ENCODE assay signal across 9 mouse cellular contexts in genomic region chr10:80684214-80684613, GRCm38 (mm10). TPM values are rescaled to one million over a fixed set of nuclear protein-coding genes. Genes with fewer than 3 reads are reported as not detected.
A peak's percentile ranks its signal among the peaks of the same experiment; 100 is the strongest.
DNase-seq lines count a peak whose midpoint lies in the region; ATAC-seq and TF ChIP-seq lines count a peak whose summit lies in the region.
"Had no signal": no experiment of that assay in that cellular context is flagged by ENCODE, and none has a peak within 500 bp of the region (broad histone marks: within the 10 kb centered on the region; RNA-seq: fewer than 3 reads in every experiment).

No protein-coding gene starts in this region.

- no peak overlapping the region for H3K4me2 ChIP-seq in hindbrain, postnatal 0 days (ENCODE audit: low read depth, low read length)
- no peak overlapping the region for H3K4me2 ChIP-seq in hindbrain, embryonic 14.5 days (replicated peaks)
- H3K4me2 ChIP-seq in heart, postnatal 0 days (ENCODE audit: low read depth, low read length), result no peak overlapping the region
- peak overlapping the region; percentile 71 for H3K4me2 ChIP-seq in liver, embryonic 14.5 days (ENCODE audit: low read depth)
- H3K4me2 ChIP-seq: embryonic facial prominence, embryonic 12.5 days had no signal

- no peak overlapping the region for H3K4me3 ChIP-seq in hindbrain, postnatal 0 days (ENCODE audit: low read length)
- no peak overlapping the region for H3K4me3 ChIP-seq in hindbrain, embryonic 14.5 days (replicated peaks; ENCODE audit: low read length)
- H3K4me3 ChIP-seq in E14TG2a.4 (replicated peaks; ENCODE audit: low read length), result no peak overlapping the region
- H3K4me3 ChIP-seq in bone marrow, adult 2 months (replicated peaks; ENCODE audit: control insufficient read depth, low read depth, low read length), result no peak overlapping the region
- no peak overlapping the region for H3K4me3 ChIP-seq in heart, postnatal 0 days (ENCODE audit: low read depth, low read length)
- no peak overlapping the region for H3K4me3 ChIP-seq in liver, embryonic 14.5 days (ENCODE audit: insufficient read depth in 1 of 2, low read depth in 2 of 2, low read length in 2 of 2)
- H3K4me3 ChIP-seq: embryonic facial prominence, embryonic 12.5 days had no signal

- no peak overlapping the region for H3K27ac ChIP-seq in hindbrain, postnatal 0 days
- H3K27ac ChIP-seq in hindbrain, embryonic 14.5 days, result no peak overlapping the region
- H3K27ac ChIP-seq in bone marrow, adult 2 months (ENCODE audit: control insufficient read depth, insufficient read depth, low read depth, low read length, poor library complexity), result peak overlapping the region; percentile 56; the same call in 1 of the 2 replicates
- H3K27ac ChIP-seq in heart, postnatal 0 days (ENCODE audit: low read depth), result no peak overlapping the region
- H3K27ac ChIP-seq in liver, embryonic 14.5 days, result peak overlapping the region; percentile 96
- H3K27ac ChIP-seq: embryonic facial prominence, embryonic 12.5 days had no signal

- no peak for ATAC-seq in hindbrain, postnatal 0 days
- no peak for ATAC-seq in hindbrain, embryonic 14.5 days (ENCODE audit: low FRiP score)
- ATAC-seq in heart, postnatal 0 days (ENCODE audit: insufficient read depth, low read depth), result no peak; the same call in 1 of the 2 replicates
- peak; percentile 67 for ATAC-seq in liver, embryonic 14.5 days (ENCODE audit: insufficient read depth)

- peak; percentile 79 for TF ChIP-seq CTCF in hindbrain, postnatal 0 days (IDR thresholded peaks at IDR 0.05; ENCODE audit: low read depth)
- peak; percentile 88 for TF ChIP-seq CTCF in E14TG2a.4 (conservative IDR thresholded peaks at IDR 0.05; ENCODE audit: low read length)
- TF ChIP-seq CTCF in bone marrow, adult 2 months (IDR thresholded peaks at IDR 0.05; ENCODE audit: control insufficient read depth, insufficient read depth, low read length), result peak; percentile 95
- peak; percentile 90 for TF ChIP-seq CTCF in heart, postnatal 0 days (IDR thresholded peaks at IDR 0.05; ENCODE audit: low read depth)
- peak; percentile 100 for TF ChIP-seq CTCF in liver, embryonic 14.5 days (IDR thresholded peaks at IDR 0.05; ENCODE audit: low read depth)

- no peaks in the 10 kb centered on the region for H3K9me3 ChIP-seq in hindbrain, postnatal 0 days (ENCODE audit: low read length)
- H3K9me3 ChIP-seq in hindbrain, embryonic 14.5 days (ENCODE audit: control insufficient read depth, low read length), result no peaks in the 10 kb centered on the region
- no peaks in the 10 kb centered on the region for H3K9me3 ChIP-seq in E14TG2a.4 (ENCODE audit: low read length)
- H3K9me3 ChIP-seq in heart, postnatal 0 days (replicated peaks; ENCODE audit: control insufficient read depth, low read length), result no peaks in the 10 kb centered on the region
- no peaks in the 10 kb centered on the region for H3K9me3 ChIP-seq in liver, embryonic 14.5 days (ENCODE audit: control insufficient read depth, low read length)
- H3K9me3 ChIP-seq: embryonic facial prominence, embryonic 12.5 days had no signal

- no peaks in the 10 kb centered on the region for H3K27me3 ChIP-seq in hindbrain, postnatal 0 days (ENCODE audit: insufficient read depth, low read length)
- no peaks in the 10 kb centered on the region for H3K27me3 ChIP-seq in hindbrain, embryonic 14.5 days (ENCODE audit: control insufficient read depth, insufficient read depth, low read length)
- no peaks in the 10 kb centered on the region for H3K27me3 ChIP-seq in E14TG2a.4 (ENCODE audit: insufficient read depth, low read length)
- H3K27me3 ChIP-seq in heart, postnatal 0 days (ENCODE audit: control insufficient read depth, insufficient read depth, low read length), result no peaks in the 10 kb centered on the region
- no peaks in the 10 kb centered on the region for H3K27me3 ChIP-seq in liver, embryonic 14.5 days (ENCODE audit: control insufficient read depth, insufficient read depth, low read length)
- H3K27me3 ChIP-seq: embryonic facial prominence, embryonic 12.5 days had no signal

- H3K36me3 ChIP-seq in hindbrain, postnatal 0 days (ENCODE audit: insufficient read depth, low read length), result peaks cover 21% of the 10 kb centered on the region
- peaks cover 55% of the 10 kb centered on the region for H3K36me3 ChIP-seq in hindbrain, embryonic 14.5 days (replicated peaks; ENCODE audit: control insufficient read depth, insufficient read depth)
- peaks cover 47% of the 10 kb centered on the region for H3K36me3 ChIP-seq in E14TG2a.4 (ENCODE audit: insufficient read depth, low read length)
- peaks cover 17% of the 10 kb centered on the region for H3K36me3 ChIP-seq in heart, postnatal 0 days (replicated peaks; ENCODE audit: control insufficient read depth, insufficient read depth, low read length)
- peaks cover 19% of the 10 kb centered on the region for H3K36me3 ChIP-seq in liver, embryonic 14.5 days (replicated peaks; ENCODE audit: control insufficient read depth, insufficient read depth, low read depth)

- H3K9ac ChIP-seq in hindbrain, postnatal 0 days (replicated peaks; ENCODE audit: low read length), result no peak overlapping the region
- no peak overlapping the region for H3K9ac ChIP-seq in hindbrain, embryonic 14.5 days
- H3K9ac ChIP-seq in heart, postnatal 0 days (replicated peaks; ENCODE audit: low read depth, low read length), result no peak overlapping the region
- peak overlapping the region; percentile 25 for H3K9ac ChIP-seq in liver, embryonic 14.5 days (replicated peaks)
- H3K9ac ChIP-seq: embryonic facial prominence, embryonic 12.5 days had no signal

- TF ChIP-seq EP300 in heart, postnatal 0 days (IDR thresholded peaks at IDR 0.05; ENCODE audit: low read depth), result no peak
- no peak for TF ChIP-seq EP300 in liver, embryonic 14.5 days (IDR thresholded peaks at IDR 0.05; ENCODE audit: low read depth)

- H3K4me1 ChIP-seq in hindbrain, postnatal 0 days (ENCODE audit: insufficient read depth, low read length), result 0 out of 2 replicates have a peak, but pooled peaks cover 2% of the 10 kb centered on the region
- no peaks in the 10 kb centered on the region; the same call in 1 of the 2 replicates for H3K4me1 ChIP-seq in hindbrain, embryonic 14.5 days (replicated peaks; ENCODE audit: control insufficient read depth, insufficient read depth, low read length)
- H3K4me1 ChIP-seq in E14TG2a.4 (replicated peaks; ENCODE audit: low read depth, low read length), result peaks cover 19% of the 10 kb centered on the region
- peaks cover 16% of the 10 kb centered on the region for H3K4me1 ChIP-seq in bone marrow, adult 2 months (ENCODE audit: control insufficient read depth, insufficient read depth, low read length)
- H3K4me1 ChIP-seq in heart, postnatal 0 days (ENCODE audit: control insufficient read depth, insufficient read depth), result peaks cover 11% of the 10 kb centered on the region
- peaks cover 33 to 36% of the 10 kb centered on the region in 2 experiments for H3K4me1 ChIP-seq in liver, embryonic 14.5 days (replicated peaks; ENCODE audit: control insufficient read depth in 2 of 2, insufficient read depth in 2 of 2, low read length in 1 of 2)
- H3K4me1 ChIP-seq: embryonic facial prominence, embryonic 12.5 days had no signal

- WGBS in hindbrain, postnatal 0 days, result 54% methylated on average over 6 of the region's 6 CpGs
- WGBS in hindbrain, embryonic 14.5 days, result 57% methylated on average over 6 of the region's 6 CpGs
- WGBS in bone marrow, adult 2 months, result 36% methylated on average over 6 of the region's 6 CpGs
- 56% methylated on average over 6 of the region's 6 CpGs for WGBS in heart, postnatal 0 days
- 48% methylated on average over 6 of the region's 6 CpGs for WGBS in liver, embryonic 14.5 days (ENCODE audit: insufficient replicate concordance)

- peak; percentile 44 for DNase-seq in hindbrain, postnatal 0 days (ENCODE audit: low spot score)
- DNase-seq in hindbrain, embryonic 14.5 days (ENCODE audit: low spot score), result no peak
- DNase-seq in heart, postnatal 0 days (ENCODE audit: low spot score), result peak; percentile 74
- peak; percentile 69 to 80 (median 71) for DNase-seq in liver, embryonic 14.5 days (ENCODE audit: low read depth in 3 of 3, low spot score in 3 of 3)
- peak; percentile 76 for DNase-seq in spleen, adult 12 weeks (ENCODE audit: low spot score)
- DNase-seq in layer of hippocampus, adult 9-11 months, result no peak

- no peak for TF ChIP-seq POLR2A in bone marrow, adult 2 months (IDR thresholded peaks at IDR 0.05; ENCODE audit: borderline replicate concordance, control insufficient read depth, low read depth, low read length)

RNA-seq across cellular contexts. Expression of gene Mknk2, which starts 6.3 kb away (rescaled TPM):
- 84.5 and 95.4 TPM in 2 replicates for total RNA-seq in hindbrain, postnatal 0 days (2014; rRNA removed)
- 38.2 and 40.5 TPM in 2 replicates for polyA plus RNA-seq in hindbrain, postnatal 0 days (2015; fragmentation: Nextera tagmentation; extraction: Ambion mirVana)
- polyA plus RNA-seq in hindbrain, embryonic 14.5 days (2014; fragmentation: Nextera tagmentation; extraction: Ambion mirVana), result 53.8 and 60.2 TPM in 2 replicates
- polyA plus RNA-seq in bone marrow, adult 2 months (2011; ENCODE audit: insufficient read depth, insufficient read length, low replicate concordance, missing spikeins), result 70.5 and 89.6 TPM in 2 replicates
- total RNA-seq in heart, postnatal 0 days (2014; rRNA removed; ENCODE audit: low replicate concordance), result 150 and 174 TPM in 2 replicates
- 76.9 and 78.3 TPM in 2 replicates for polyA plus RNA-seq in heart, postnatal 0 days (2015; fragmentation: Nextera tagmentation; extraction: Ambion mirVana)
- polyA plus RNA-seq in liver, embryonic 14.5 days (2012; rRNA removed), result 59.7 and 69.1 TPM in 2 replicates
- polyA plus RNA-seq in liver, embryonic 14.5 days (2014; fragmentation: Nextera tagmentation; extraction: Ambion mirVana), result 58.7 and 74.3 TPM in 2 replicates

RNA-seq across cellular contexts. Expression of gene Mob3a, which starts 17.6 kb away (rescaled TPM):
- total RNA-seq in hindbrain, postnatal 0 days (2014; rRNA removed), result 68.3 and 76.4 TPM in 2 replicates
- polyA plus RNA-seq in hindbrain, postnatal 0 days (2015; fragmentation: Nextera tagmentation; extraction: Ambion mirVana), result 37.2 and 38.8 TPM in 2 replicates
- polyA plus RNA-seq in hindbrain, embryonic 14.5 days (2014; fragmentation: Nextera tagmentation; extraction: Ambion mirVana), result 45.3 and 47.1 TPM in 2 replicates
- 16.3 and 45.8 TPM in 2 replicates for polyA plus RNA-seq in bone marrow, adult 2 months (2011; ENCODE audit: insufficient read depth, insufficient read length, low replicate concordance, missing spikeins)
- total RNA-seq in heart, postnatal 0 days (2014; rRNA removed; ENCODE audit: low replicate concordance), result 15.0 and 15.6 TPM in 2 replicates
- polyA plus RNA-seq in heart, postnatal 0 days (2015; fragmentation: Nextera tagmentation; extraction: Ambion mirVana), result 10.8 and 11.5 TPM in 2 replicates
- 13.0 and 15.8 TPM in 2 replicates for polyA plus RNA-seq in liver, embryonic 14.5 days (2012; rRNA removed)
- polyA plus RNA-seq in liver, embryonic 14.5 days (2014; fragmentation: Nextera tagmentation; extraction: Ambion mirVana), result 14.2 and 16.0 TPM in 2 replicates

RNA-seq across cellular contexts. Expression of gene Izumo4, which starts 17.8 kb away (rescaled TPM):
- total RNA-seq in hindbrain, postnatal 0 days (2014; rRNA removed), result 31.1 and 31.6 TPM in 2 replicates
- polyA plus RNA-seq in hindbrain, postnatal 0 days (2015; fragmentation: Nextera tagmentation; extraction: Ambion mirVana), result 46.7 and 52.2 TPM in 2 replicates
- polyA plus RNA-seq in hindbrain, embryonic 14.5 days (2014; fragmentation: Nextera tagmentation; extraction: Ambion mirVana), result 20.0 and 20.4 TPM in 2 replicates
- polyA plus RNA-seq in bone marrow, adult 2 months (2011; ENCODE audit: insufficient read depth, insufficient read length, low replicate concordance, missing spikeins), result 22.9 and 33.3 TPM in 2 replicates
- 6.6 and 6.9 TPM in 2 replicates for total RNA-seq in heart, postnatal 0 days (2014; rRNA removed; ENCODE audit: low replicate concordance)
- 3.6 and 7.3 TPM in 2 replicates for polyA plus RNA-seq in heart, postnatal 0 days (2015; fragmentation: Nextera tagmentation; extraction: Ambion mirVana)
- polyA plus RNA-seq in liver, embryonic 14.5 days (2012; rRNA removed), result 9.9 and 11.3 TPM in 2 replicates
- polyA plus RNA-seq in liver, embryonic 14.5 days (2014; fragmentation: Nextera tagmentation; extraction: Ambion mirVana), result 4.0 and 6.0 TPM in 2 replicates

RNA-seq across cellular contexts. Expression of gene Btbd2, which starts 27.3 kb away (rescaled TPM):
- 209 and 213 TPM in 2 replicates for total RNA-seq in hindbrain, postnatal 0 days (2014; rRNA removed)
- 81.9 and 82.8 TPM in 2 replicates for polyA plus RNA-seq in hindbrain, postnatal 0 days (2015; fragmentation: Nextera tagmentation; extraction: Ambion mirVana)
- polyA plus RNA-seq in hindbrain, embryonic 14.5 days (2014; fragmentation: Nextera tagmentation; extraction: Ambion mirVana), result 83.2 and 83.7 TPM in 2 replicates
- 7.0 and 22.1 TPM in 2 replicates for polyA plus RNA-seq in bone marrow, adult 2 months (2011; ENCODE audit: insufficient read depth, insufficient read length, low replicate concordance, missing spikeins)
- total RNA-seq in heart, postnatal 0 days (2014; rRNA removed; ENCODE audit: low replicate concordance), result 92.2 and 108 TPM in 2 replicates
- polyA plus RNA-seq in heart, postnatal 0 days (2015; fragmentation: Nextera tagmentation; extraction: Ambion mirVana), result 36.7 and 40.6 TPM in 2 replicates
- 8.2 and 11.3 TPM in 2 replicates for polyA plus RNA-seq in liver, embryonic 14.5 days (2012; rRNA removed)
- polyA plus RNA-seq in liver, embryonic 14.5 days (2014; fragmentation: Nextera tagmentation; extraction: Ambion mirVana), result 8.6 and 12.0 TPM in 2 replicates

RNA-seq across cellular contexts. Expression of gene Ap3d1, which starts 57.9 kb away (rescaled TPM):
- 195 and 201 TPM in 2 replicates for total RNA-seq in hindbrain, postnatal 0 days (2014; rRNA removed)
- 99.2 and 99.7 TPM in 2 replicates for polyA plus RNA-seq in hindbrain, postnatal 0 days (2015; fragmentation: Nextera tagmentation; extraction: Ambion mirVana)
- polyA plus RNA-seq in hindbrain, embryonic 14.5 days (2014; fragmentation: Nextera tagmentation; extraction: Ambion mirVana), result 112 and 114 TPM in 2 replicates
- polyA plus RNA-seq in bone marrow, adult 2 months (2011; ENCODE audit: insufficient read depth, insufficient read length, low replicate concordance, missing spikeins), result 35.9 and 68.0 TPM in 2 replicates
- total RNA-seq in heart, postnatal 0 days (2014; rRNA removed; ENCODE audit: low replicate concordance), result 72.7 and 77.9 TPM in 2 replicates
- 31.6 and 34.3 TPM in 2 replicates for polyA plus RNA-seq in heart, postnatal 0 days (2015; fragmentation: Nextera tagmentation; extraction: Ambion mirVana)
- polyA plus RNA-seq in liver, embryonic 14.5 days (2012; rRNA removed), result 24.5 and 26.2 TPM in 2 replicates
- polyA plus RNA-seq in liver, embryonic 14.5 days (2014; fragmentation: Nextera tagmentation; extraction: Ambion mirVana), result 20.1 and 22.4 TPM in 2 replicates

Comparison
In these comparisons a context has a peak if more than half of its experiments do, and no peak if none do; other contexts are left out.
1. DNase-seq: peak in hindbrain, postnatal 0 days (single experiment), heart, postnatal 0 days (single experiment), liver, embryonic 14.5 days (3 of 3) and spleen, adult 12 weeks (single experiment); none in hindbrain, embryonic 14.5 days (single experiment) and layer of hippocampus, adult 9-11 months (single experiment).
2. H3K27ac ChIP-seq: peak in bone marrow, adult 2 months (single experiment) and liver, embryonic 14.5 days (single experiment); none in hindbrain, postnatal 0 days (single experiment), hindbrain, embryonic 14.5 days (single experiment) and heart, postnatal 0 days (single experiment).
3. Peak in every context shown above with its lines, with median percentiles within 50 percentile points of each other: CTCF ChIP-seq.